Mouse (Mus musculus): ENCODE data around the gene Stil.

- no peak for TF ChIP-seq POLR2A (IDR thresholded peaks at IDR 0.05; ENCODE audit: borderline replicate concordance, extremely low read depth, insufficient read depth, insufficient read length, poor library complexity, severe bottlenecking)
- no peak for TF ChIP-seq CTCF (IDR thresholded peaks at IDR 0.05; ENCODE audit: borderline replicate concordance, extremely low read depth, insufficient read depth, insufficient read length)
Observed at GRCm38 (mm10) chr4:115091806-115092205, 91.8 kb downstream of the Stil start.

Data from brain, embryonic 14.5 days (tissue).